Mouse (Mus musculus) embryonic facial prominence, embryonic 12.5 days (tissue): ENCODE results near the gene Ppp1r1b. TPM values are rescaled to one million over a fixed set of nuclear protein-coding genes. Genes with fewer than 3 reads are reported as not detected.

ENCODE experiments used
- ATAC-seq: fragments of 200-750 bp; cut with Nextera tagmentation; 2 replicates; pipeline ENCODE4 v1.8.0; 2017; ENCODE audit not compliant: insufficient number of reproducible peaks, insufficient read depth, low FRiP score, low TSS enrichment
- H3K27ac ChIP-seq: fragments of 300-500 bp; sonication (generic); 2 replicates; pipeline ENCODE4 v1.5.1; 2016; ENCODE audit warnings: mild to moderate bottlenecking
- H3K27me3 ChIP-seq: fragments of 300-500 bp; sonication (generic); 2 replicates; pipeline ENCODE4 v1.6.1; 2016; ENCODE audit warnings: mild to moderate bottlenecking, moderate library complexity
- H3K36me3 ChIP-seq: fragments of 300-500 bp; sonication (generic); 2 replicates; pipeline ENCODE4 v1.6.1; 2016; ENCODE audit warnings: mild to moderate bottlenecking
- H3K4me1 ChIP-seq: fragments of 300-500 bp; sonication (generic); 2 replicates; pipeline ENCODE4 v1.6.1; 2016
- H3K4me2 ChIP-seq: fragments of 300-500 bp; sonication (generic); replicated peaks from 2 replicates; pipeline ENCODE4 v1.6.1; 2016; ENCODE audit warnings: mild to moderate bottlenecking, moderate library complexity
- H3K4me3 ChIP-seq: fragments of 300-500 bp; sonication (generic); 2 replicates; pipeline ENCODE4 v1.5.1; 2016; ENCODE audit warnings: mild to moderate bottlenecking
- H3K9ac ChIP-seq: fragments of 300-500 bp; sonication (generic); 2 replicates; pipeline ENCODE4 v1.6.1; 2016; ENCODE audit warnings: mild to moderate bottlenecking, moderate library complexity
- H3K9me3 ChIP-seq: fragments of 300-500 bp; sonication (generic); 2 replicates; pipeline ENCODE4 v1.6.1; 2016; ENCODE audit warnings: mild to moderate bottlenecking, moderate library complexity
- WGBS: fragments of 180-500 bp; shearing (Covaris S2); methylation state at CpG from one replicate; pipeline ENCODE4 v1.1.7; 2016; 5-methylcytosine and 5-hydroxymethylcytosine counted together
- polyA plus RNA-seq: library from polyadenylated mRNA; unstranded; fragments of >200 nt; fragmentation: Nextera tagmentation; extraction: Ambion mirVana; gene quantifications from 2 replicates; pipeline ENCODE4 v1.2.1, GENCODE M21; 2016

Gene Ppp1r1b
- polyA plus RNA-seq, 1 experiment from 2014 or later = 1.0 TPM

GRCm38 (mm10) chr11:98321677-98322003 is 26.6 kb upstream of the Ppp1r1b start:
- no peak overlapping the region for H3K27ac ChIP-seq
- no peak overlapping the region for H3K4me3 ChIP-seq
- ATAC-seq = no peak
- H3K36me3 ChIP-seq = no peaks in the 10 kb centered on the region
- no peak overlapping the region for H3K9ac ChIP-seq
- 6% methylated on average over 5 of the region's 5 CpGs for WGBS
- H3K4me1 ChIP-seq = 0 out of 2 replicates have a peak, but pooled peaks cover 5% of the 10 kb centered on the region
- no peak overlapping the region for H3K4me2 ChIP-seq
- H3K27me3 ChIP-seq = peaks cover 97% of the 10 kb centered on the region
- H3K9me3 ChIP-seq = no peaks in the 10 kb centered on the region

GRCm38 (mm10) chr11:98322159-98322558 is 26.0 kb upstream of the Ppp1r1b start:
- H3K27me3 ChIP-seq = peaks cover 97% of the 10 kb centered on the region
- H3K36me3 ChIP-seq = no peaks in the 10 kb centered on the region
- 3% methylated on average over 1 of the region's 1 CpGs for WGBS
- no peak overlapping the region for H3K4me2 ChIP-seq
- no peaks in the 10 kb centered on the region for H3K9me3 ChIP-seq
- H3K27ac ChIP-seq = no peak overlapping the region
- no peak overlapping the region for H3K9ac ChIP-seq
- H3K4me3 ChIP-seq = no peak overlapping the region
- H3K4me1 ChIP-seq = peaks cover 6% of the 10 kb centered on the region; the same call in 1 of the 2 replicates
- no peak for ATAC-seq

GRCm38 (mm10) chr11:98323136-98323866 is 24.9 kb upstream of the Ppp1r1b start:
- no peak overlapping the region for H3K4me3 ChIP-seq
- H3K4me1 ChIP-seq = peaks cover 17% of the 10 kb centered on the region
- H3K9ac ChIP-seq = no peak overlapping the region
- H3K27ac ChIP-seq = no peak overlapping the region
- ATAC-seq = no peak
- H3K36me3 ChIP-seq = no peaks in the 10 kb centered on the region
- H3K4me2 ChIP-seq = no peak overlapping the region
- H3K27me3 ChIP-seq = peaks cover 97% of the 10 kb centered on the region
- 3% methylated on average over 10 of the region's 10 CpGs for WGBS
- H3K9me3 ChIP-seq = no peaks in the 10 kb centered on the region

DNA sequence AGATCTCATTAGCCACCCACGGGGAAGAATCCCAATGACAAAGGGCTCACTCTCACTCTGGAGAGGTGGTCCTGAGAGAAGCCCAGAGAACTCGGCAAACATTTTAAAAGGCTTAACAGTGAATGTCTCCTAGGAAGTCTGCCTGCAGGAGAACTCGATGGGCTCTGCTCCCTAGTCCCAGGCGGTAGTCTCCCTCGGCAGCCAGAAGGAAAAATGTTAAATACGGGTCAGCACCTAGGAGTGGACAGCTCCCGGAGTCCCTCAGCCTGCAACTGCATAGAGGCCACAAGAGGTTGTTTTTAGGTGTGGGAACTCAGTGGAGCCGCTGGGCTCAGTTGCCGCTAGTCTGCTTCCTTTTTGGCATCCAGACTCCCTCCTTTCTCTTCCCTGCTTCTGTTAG is 24.3 kb upstream of the Ppp1r1b start:
- H3K4me2 ChIP-seq = no peak overlapping the region

DNA sequence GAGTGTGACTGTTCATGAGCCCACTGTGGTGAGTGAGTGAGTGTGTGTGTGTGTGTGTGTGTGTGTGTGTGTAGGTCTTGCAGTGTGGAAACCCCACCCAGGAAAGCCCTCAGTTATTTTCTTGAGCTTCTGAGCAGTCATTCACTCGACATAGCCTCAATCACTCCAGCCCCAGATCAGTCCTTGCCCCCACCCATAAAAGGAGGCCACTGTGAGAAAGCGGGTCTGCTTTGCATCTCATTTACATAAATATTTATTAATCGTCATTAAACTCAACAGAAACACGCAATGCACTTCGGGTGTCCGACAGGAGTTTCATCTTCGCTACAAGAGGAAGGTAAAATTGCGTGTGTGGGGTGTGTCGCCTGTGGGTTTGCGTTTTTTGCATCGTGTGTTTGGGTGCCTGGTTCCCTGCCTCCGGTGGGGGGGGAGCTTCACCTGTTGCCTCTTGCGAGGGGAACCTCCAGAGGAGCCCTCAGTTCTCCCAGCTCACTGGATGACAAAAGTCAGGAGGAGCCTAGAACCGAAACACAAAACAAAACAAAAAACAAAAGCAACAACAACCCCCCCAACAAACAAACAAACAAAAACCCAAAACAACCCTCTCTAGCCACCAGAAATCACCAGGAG is 22.9 kb upstream of the Ppp1r1b start:
- no peak overlapping the region for H3K27ac ChIP-seq
- WGBS = 3% methylated on average over 14 of the region's 14 CpGs
- H3K4me2 ChIP-seq = no peak overlapping the region
- no peak overlapping the region for H3K9ac ChIP-seq
- peaks cover 22% of the 10 kb centered on the region for H3K4me1 ChIP-seq
- H3K27me3 ChIP-seq = peaks cover 97% of the 10 kb centered on the region
- no peaks in the 10 kb centered on the region for H3K36me3 ChIP-seq
- no peak overlapping the region for H3K4me3 ChIP-seq
- H3K9me3 ChIP-seq = no peaks in the 10 kb centered on the region
- no peak for ATAC-seq

More for the DNA sequence above, 24.3 kb upstream of the Ppp1r1b start:
- Histone ChIP-seq H3K4me3 (no peak overlapping the region), H3K9ac (no peak overlapping the region), H3K27me3 (peaks cover 97% of the 10 kb centered on the region), H3K4me1 (peaks cover 22% of the 10 kb centered on the region), H3K27ac (no peak overlapping the region), H3K36me3 (no peaks in the 10 kb centered on the region), H3K9me3 (no peaks in the 10 kb centered on the region)
- no peak for ATAC-seq
- under 1% methylated on average over 9 of the region's 9 CpGs for WGBS

DNA sequence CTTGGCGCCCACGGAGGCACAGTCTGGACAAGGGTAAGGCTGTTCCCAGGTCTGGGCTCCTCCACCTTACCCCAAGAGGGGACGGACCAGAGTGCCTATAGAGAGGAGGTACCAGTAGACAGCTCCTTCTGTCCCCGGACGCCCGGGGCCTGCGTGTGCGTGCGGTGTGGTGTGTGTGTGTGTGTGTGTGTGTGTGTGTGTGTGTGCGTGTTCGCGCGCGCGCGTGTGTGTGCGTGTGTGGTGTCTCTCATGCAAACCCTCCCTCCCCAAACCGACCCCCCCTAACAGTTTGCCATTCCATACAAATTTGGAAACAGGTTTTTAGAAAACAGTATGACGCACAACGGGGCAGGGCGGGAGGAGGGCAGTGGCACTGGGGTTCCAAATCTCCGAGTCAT is 22.4 kb upstream of the Ppp1r1b start:
- WGBS = 4% methylated on average over 21 of the region's 22 CpGs
- Histone ChIP-seq H3K4me3 (no peak overlapping the region), H3K9me3 (no peaks in the 10 kb centered on the region), H3K27me3 (peaks cover 97% of the 10 kb centered on the region), H3K9ac (no peak overlapping the region), H3K27ac (no peak overlapping the region), H3K36me3 (no peaks in the 10 kb centered on the region), H3K4me1 (peaks cover 21% of the 10 kb centered on the region), H3K4me2 (no peak overlapping the region)
- ATAC-seq = peak; percentile 54; the same call in 1 of the 2 replicates

- Histone ChIP-seq H3K4me3 (no peak overlapping the region; the same call in 1 of the 2 replicates), H3K27ac (no peak overlapping the region), H3K36me3 (no peaks in the 10 kb centered on the region), H3K9ac (no peak overlapping the region), H3K27me3 (peaks cover 97% of the 10 kb centered on the region), H3K9me3 (no peaks in the 10 kb centered on the region), H3K4me1 (peaks cover 17% of the 10 kb centered on the region), H3K4me2 (0 out of 2 replicates have a peak overlapping the region, but pooled peaks have one; percentile 35)
- ATAC-seq = no peak
- WGBS = 2% methylated on average over 19 of the region's 19 CpGs
These were observed 21.5 kb upstream of the Ppp1r1b start for GRCm38 (mm10) chr11:98326741-98327135.

- peaks cover 17% of the 10 kb centered on the region for H3K4me1 ChIP-seq
- H3K9ac ChIP-seq = no peak overlapping the region
- H3K4me3 ChIP-seq = peak overlapping the region; percentile 22
- under 1% methylated on average over 97 of the region's 97 CpGs for WGBS
- peaks cover 97% of the 10 kb centered on the region for H3K27me3 ChIP-seq
- no peak for ATAC-seq
- H3K27ac ChIP-seq = no peak overlapping the region
- H3K36me3 ChIP-seq = no peaks in the 10 kb centered on the region
- H3K4me2 ChIP-seq = peak overlapping the region; percentile 35
- H3K9me3 ChIP-seq = no peaks in the 10 kb centered on the region
These were observed 20.8 kb upstream of the Ppp1r1b start for GRCm38 (mm10) chr11:98327136-98328030.

DNA sequence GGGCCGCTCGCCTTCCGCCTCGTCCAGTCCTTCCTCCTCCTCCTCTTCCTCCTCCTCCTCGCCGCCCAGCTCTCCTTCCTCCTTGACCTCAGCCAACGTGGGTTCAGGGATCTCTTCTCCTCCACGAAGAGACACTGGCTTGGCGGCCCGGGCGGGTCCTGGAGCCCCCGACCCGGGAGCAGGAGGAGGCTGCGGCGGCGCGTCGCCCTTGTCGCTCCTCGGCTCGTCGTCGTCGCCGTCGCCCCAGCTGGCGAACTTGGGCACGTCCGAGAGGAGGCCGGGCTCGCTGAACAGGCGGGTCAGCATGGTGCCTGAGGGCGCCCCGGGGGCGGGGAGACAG is 20.2 kb upstream of the Ppp1r1b start:
- peaks cover 17% of the 10 kb centered on the region for H3K4me1 ChIP-seq
- H3K36me3 ChIP-seq = no peaks in the 10 kb centered on the region
- ATAC-seq = no peak
- peak overlapping the region; percentile 25 for H3K9ac ChIP-seq
- H3K27ac ChIP-seq = no peak overlapping the region
- peak overlapping the region; percentile 35 for H3K4me2 ChIP-seq
- H3K4me3 ChIP-seq = peak overlapping the region; percentile 22
- WGBS = 0% methylated on average over 35 of the region's 35 CpGs
- H3K27me3 ChIP-seq = peaks cover 97% of the 10 kb centered on the region
- H3K9me3 ChIP-seq = no peaks in the 10 kb centered on the region

DNA sequence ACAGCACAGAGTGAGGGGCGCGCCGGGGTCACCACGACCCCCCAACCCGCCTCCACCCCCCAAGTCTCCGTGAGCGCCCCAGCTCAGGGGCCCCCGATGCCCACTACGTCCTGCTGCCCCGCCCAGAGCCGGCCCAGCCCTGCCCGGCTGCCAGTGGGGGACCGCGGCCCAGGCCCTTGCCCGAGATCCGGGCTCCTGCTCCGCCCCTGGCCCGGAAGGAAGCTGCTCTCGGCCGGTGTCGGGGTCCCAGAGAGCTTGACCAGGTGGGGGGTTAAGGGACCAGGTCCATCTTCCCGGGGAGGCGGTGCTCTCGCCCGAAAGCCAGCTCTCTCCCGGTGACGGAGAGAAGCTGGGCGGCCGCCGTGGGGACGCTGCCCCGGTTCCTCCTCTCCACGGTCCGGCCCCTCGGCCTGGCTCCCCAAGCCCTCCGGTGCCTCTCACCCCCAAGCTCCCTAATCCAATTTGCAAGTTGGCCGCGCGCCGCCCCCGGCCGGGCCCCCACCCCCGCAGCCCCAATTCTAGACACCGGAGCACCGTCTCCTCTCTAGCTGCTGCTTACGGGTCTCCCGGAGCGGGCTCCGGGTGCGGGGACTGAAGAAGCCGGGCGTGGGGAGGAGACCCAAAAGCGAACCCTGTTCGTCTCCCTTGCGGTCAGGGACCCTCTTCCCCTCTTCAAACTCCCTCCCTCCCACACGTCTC is 19.7 kb upstream of the Ppp1r1b start:
- H3K9me3 ChIP-seq = no peaks in the 10 kb centered on the region
- no peak for ATAC-seq
- no peak overlapping the region for H3K27ac ChIP-seq
- H3K4me3 ChIP-seq = peak overlapping the region; percentile 22
- under 1% methylated on average over 55 of the region's 56 CpGs for WGBS
- peak overlapping the region; percentile 35 for H3K4me2 ChIP-seq
- H3K4me1 ChIP-seq = peaks cover 17% of the 10 kb centered on the region
- no peaks in the 10 kb centered on the region for H3K36me3 ChIP-seq
- peaks cover 97% of the 10 kb centered on the region for H3K27me3 ChIP-seq
- peak overlapping the region; percentile 25 for H3K9ac ChIP-seq
